Mouse (Mus musculus): ENCODE results near the gene Plekha4.
A peak's percentile ranks its signal among the peaks of the same experiment; 100 is the strongest.

Gene Plekha4

DNA sequence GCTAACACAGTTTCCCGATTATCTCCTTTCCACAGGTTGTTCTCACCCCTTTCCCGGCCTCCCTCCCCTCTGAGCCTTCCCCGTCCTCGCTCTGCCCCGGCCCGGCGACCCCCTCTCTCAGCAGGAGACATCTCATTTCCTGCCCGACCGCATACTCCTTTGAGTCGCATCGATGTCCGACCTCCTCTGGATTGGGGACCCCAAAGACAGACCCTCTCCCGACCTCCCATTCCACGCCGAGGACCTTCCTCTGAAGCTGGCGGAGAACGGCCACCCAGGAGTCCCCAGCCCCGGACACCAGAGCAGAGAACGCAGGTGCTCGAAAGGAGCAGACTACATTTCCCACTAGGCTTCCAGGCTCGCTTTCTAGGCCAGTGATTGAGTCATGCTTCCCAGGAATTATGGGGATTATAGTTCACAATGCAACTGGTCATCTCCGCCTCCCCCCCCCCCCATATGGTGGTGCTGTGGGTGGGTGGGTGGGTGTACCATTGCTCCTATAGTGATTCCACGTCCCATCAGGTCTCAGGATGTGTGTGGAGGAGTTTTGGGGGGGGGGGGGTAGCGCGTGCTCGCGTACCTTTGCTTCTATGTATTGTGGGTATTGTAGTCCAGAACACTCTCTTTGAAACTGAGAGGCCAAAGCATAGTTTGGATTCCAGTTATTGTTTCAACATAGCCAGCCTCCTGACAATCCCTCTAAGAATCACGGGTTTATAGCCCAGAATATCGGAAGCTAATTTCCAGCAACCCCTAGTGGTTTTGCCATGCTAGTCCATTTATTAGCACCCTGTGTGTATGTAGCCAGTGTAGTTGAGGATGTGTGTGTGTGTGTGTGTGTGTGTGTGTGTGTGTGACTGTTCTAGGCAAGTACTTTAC is 12.3 kb downstream of the Plekha4 start:
- DNase-seq (ENCODE audit: low spot score): no peak

GRCm38 (mm10) chr7:45539095-45539494 is 13.0 kb downstream of the Plekha4 start:
- DNase-seq (ENCODE audit: low spot score): no peak

- no peak for DNase-seq (ENCODE audit: low spot score)
Observed at GRCm38 (mm10) chr7:45540213-45540612, 14.1 kb downstream of the Plekha4 start.

DNA sequence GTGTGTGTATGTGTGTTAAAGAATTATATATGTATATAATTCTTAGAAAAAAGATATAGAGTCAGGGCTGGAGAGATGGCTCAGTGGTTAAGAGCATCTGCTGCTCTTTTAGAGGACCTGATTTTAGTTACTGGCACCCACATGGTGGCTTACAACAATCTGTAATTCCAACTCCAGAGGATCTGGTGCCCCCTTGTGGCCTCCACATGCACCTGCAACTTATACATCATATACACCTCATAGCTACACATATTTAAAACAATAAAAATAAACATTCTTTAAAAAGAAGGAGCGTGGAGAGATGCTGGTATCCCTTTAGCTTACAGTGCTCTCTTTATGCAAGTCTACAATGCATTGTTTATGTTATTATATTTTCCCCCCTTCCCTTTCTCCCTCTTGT is 18.4 kb downstream of the Plekha4 start:
- no peak for DNase-seq (ENCODE audit: low spot score)

GRCm38 (mm10) chr7:45549641-45550436 is 23.7 kb downstream of the Plekha4 start:
- no peak for DNase-seq (ENCODE audit: low spot score)

GRCm38 (mm10) chr7:45550821-45551511 is 24.8 kb downstream of the Plekha4 start:
- no peak for DNase-seq (ENCODE audit: low spot score)

DNA sequence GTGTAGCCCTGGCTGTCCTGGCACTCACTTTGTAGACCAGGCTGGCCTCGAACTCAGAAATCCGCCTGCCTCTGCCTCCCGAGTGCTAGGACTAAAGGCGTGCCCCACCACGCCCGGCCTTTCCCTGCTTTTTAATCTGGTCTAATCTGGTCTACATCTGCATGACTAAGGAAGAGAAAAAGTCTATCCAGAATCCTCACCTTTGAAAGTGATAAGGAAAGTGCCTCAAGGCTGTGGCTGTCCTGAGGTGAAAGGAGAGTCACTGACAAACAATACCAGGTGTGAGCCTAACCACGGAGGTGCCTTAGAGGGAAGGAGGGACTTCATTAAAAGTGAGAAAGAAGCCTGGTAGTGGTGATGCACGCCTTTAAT is 25.4 kb downstream of the Plekha4 start:
- DNase-seq (ENCODE audit: low spot score): no peak

DNA sequence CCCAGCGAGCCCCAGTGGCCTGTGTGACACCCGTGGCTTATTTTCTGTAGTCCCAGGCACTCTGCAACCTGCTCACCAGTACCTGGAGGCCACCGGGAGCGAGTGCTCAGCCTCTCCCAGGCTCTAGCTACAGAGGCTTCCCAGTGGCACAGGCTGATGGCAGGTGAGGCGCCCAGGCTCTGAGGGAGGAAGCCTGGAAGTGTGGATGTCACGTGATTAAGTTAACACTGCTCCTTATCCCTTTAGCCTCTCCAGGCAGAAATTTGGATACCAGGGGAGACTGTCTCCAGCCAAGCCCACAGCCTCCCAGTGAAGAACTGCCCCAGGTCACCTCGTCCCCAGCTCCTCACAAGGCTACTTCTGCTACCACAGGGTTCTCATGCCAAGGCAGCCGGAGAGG is 27.4 kb downstream of the Plekha4 start:
- DNase-seq (ENCODE audit: low spot score): no peak

DNA sequence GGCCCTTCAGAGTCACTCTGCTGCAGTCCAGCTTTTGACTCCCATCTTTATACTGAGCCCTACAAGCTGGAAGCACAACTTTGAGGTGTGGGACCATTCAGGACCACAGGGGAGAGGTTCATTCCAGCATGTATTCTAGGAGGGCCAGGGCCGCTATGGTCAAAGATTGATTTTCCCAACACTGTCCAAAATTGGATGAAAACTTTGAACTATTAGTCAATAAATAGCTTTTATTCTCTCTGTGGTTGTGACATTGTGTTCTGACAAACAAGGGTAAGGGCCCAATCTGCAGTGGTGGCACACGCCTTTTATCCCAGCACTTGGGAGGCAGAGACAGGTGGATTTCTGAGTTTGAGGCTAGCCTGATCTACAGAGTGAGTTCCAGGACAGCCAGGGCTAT is 27.9 kb downstream of the Plekha4 start:
- no peak for DNase-seq (ENCODE audit: low spot score)

DNA sequence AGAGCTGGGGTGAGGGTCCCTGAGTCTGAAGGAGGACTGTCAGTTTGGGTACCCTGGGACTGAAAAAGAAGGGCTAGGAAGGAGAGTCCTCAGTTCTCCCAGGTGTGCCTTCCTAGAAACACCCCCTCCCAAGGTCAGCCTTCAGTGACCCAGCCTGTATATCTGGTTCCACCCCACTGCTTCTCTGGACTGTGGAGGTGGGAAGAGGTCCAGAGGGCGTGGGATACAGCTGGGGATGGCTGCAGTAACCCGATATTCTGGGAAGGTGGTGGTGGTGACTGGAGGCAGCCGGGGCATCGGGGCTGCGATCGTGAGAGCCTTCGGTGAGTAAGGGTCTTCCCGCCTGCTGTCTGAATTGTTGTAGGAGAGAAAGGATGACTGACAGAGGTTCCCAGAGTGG is 28.6 kb downstream of the Plekha4 start, which contains the start of gene Hsd17b14:
Hsd17b14 (plus strand) TSS at position 150 of the 400 bp plus-strand sequence.
- no peak for DNase-seq (ENCODE audit: low spot score)

- no peak for DNase-seq (ENCODE audit: low spot score)
Observed at GRCm38 (mm10) chr7:45555787-45556186, 29.7 kb downstream of the Plekha4 start.

GRCm38 (mm10) chr7:45558907-45559306 is 32.8 kb downstream of the Plekha4 start:
- no peak for DNase-seq (ENCODE audit: low spot score)

DNA sequence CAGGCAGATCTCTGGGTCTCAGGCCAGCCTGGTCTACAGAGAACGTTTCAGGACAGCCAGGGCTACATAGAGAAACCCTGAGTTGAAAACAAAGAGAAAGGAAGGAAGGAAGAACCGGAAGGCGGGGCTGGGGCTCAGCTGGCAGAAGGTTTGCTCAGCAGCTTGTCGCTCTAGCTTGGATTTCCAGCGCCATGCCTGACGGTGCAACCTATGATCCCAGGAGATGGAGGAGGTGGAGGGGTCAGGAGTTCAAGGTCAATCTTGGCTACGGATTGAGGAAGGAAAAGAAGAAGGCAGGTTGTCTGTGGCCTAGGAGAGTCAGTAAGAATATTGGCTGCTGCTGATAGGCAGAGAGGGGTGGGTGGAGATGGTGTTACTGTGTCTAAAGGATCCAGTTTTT is 34.1 kb downstream of the Plekha4 start:
- DNase-seq (ENCODE audit: low spot score): no peak

- peak; percentile 66 for DNase-seq (ENCODE audit: low spot score)
Observed at GRCm38 (mm10) chr7:45560843-45561623, 34.9 kb downstream of the Plekha4 start.

GRCm38 (mm10) chr7:45561624-45562520 is 35.7 kb downstream of the Plekha4 start:
- DNase-seq (ENCODE audit: low spot score): no peak

- no peak for DNase-seq (ENCODE audit: low spot score)
Observed at GRCm38 (mm10) chr7:45564811-45565210, 38.7 kb downstream of the Plekha4 start.

GRCm38 (mm10) chr7:45565446-45565845 is 39.3 kb downstream of the Plekha4 start:
- DNase-seq (ENCODE audit: low spot score): no peak

- DNase-seq (ENCODE audit: low spot score): no peak
Observed at GRCm38 (mm10) chr7:45567112-45567779, 41.1 kb downstream of the Plekha4 start.

- DNase-seq (ENCODE audit: low spot score): peak; percentile 70
Observed at GRCm38 (mm10) chr7:45567780-45568516, 41.8 kb downstream of the Plekha4 start.

Measured in ovary, postnatal 10 days (tissue).